Mouse (Mus musculus) liver, postnatal 0 days (tissue): ENCODE results near the gene Zdhhc21. TPM values are rescaled to one million over a fixed set of nuclear protein-coding genes. Genes with fewer than 3 reads are reported as not detected.

Source experiments
- ATAC-seq: fragments of 200-750 bp; cut with Nextera tagmentation; 2 replicates; pipeline ENCODE4 v1.8.0; 2017; ENCODE audit warnings: mild to moderate bottlenecking, moderate library complexity
- DNase-seq: peaks from one replicate; pipeline ENCODE4 v3.0.0-alpha.2; 2016
- H3K27ac ChIP-seq: fragments of 300-500 bp; sonication (generic); 2 replicates; pipeline ENCODE4 v1.5.1; 2014; ENCODE audit warnings: antibody characterized with exemption, moderate library complexity, mild to moderate bottlenecking, low read depth
- H3K27me3 ChIP-seq: fragments of 300-500 bp; sonication (generic); 2 replicates; pipeline ENCODE4 v1.6.1; 2014; ENCODE audit warnings: low read length, control low read depth, mixed read lengths; ENCODE audit not compliant: insufficient read depth
- H3K36me3 ChIP-seq: fragments of 300-500 bp; sonication (generic); replicated peaks from 2 replicates; pipeline ENCODE4 v1.6.1; 2014; ENCODE audit warnings: mild to moderate bottlenecking, control low read depth, low read length, moderate library complexity, mixed read lengths; ENCODE audit not compliant: insufficient read depth
- H3K4me1 ChIP-seq: fragments of 300-500 bp; sonication (generic); 2 replicates; pipeline ENCODE4 v1.6.1; 2014; ENCODE audit warnings: antibody characterized with exemption, mild to moderate bottlenecking, control low read depth; ENCODE audit not compliant: insufficient read depth
- H3K4me2 ChIP-seq: fragments of 300-500 bp; sonication (generic); 2 replicates; pipeline ENCODE4 v1.6.1; 2014; ENCODE audit warnings: low read depth, mild to moderate bottlenecking, low read length, moderate library complexity, mixed read lengths
- H3K4me3 ChIP-seq: fragments of 300-500 bp; sonication (generic); 2 replicates; pipeline ENCODE4 v1.5.1; 2014; ENCODE audit warnings: low read depth, low read length
- H3K9ac ChIP-seq: fragments of 300-500 bp; sonication (generic); replicated peaks from 2 replicates; pipeline ENCODE4 v1.6.1; 2014; ENCODE audit warnings: mild to moderate bottlenecking, moderate library complexity
- H3K9me3 ChIP-seq: fragments of 300-500 bp; sonication (generic); 2 replicates; pipeline ENCODE4 v1.6.1; 2016; ENCODE audit warnings: mild to moderate bottlenecking, control low read depth, low read length, mixed read lengths
- CTCF ChIP-seq: sonication (generic); IDR thresholded peaks from 2 replicates; pipeline ENCODE4 v1.5.1; 2016; ENCODE audit warnings: antibody characterized with exemption, low read depth
- EP300 ChIP-seq: IDR thresholded peaks from 2 replicates; pipeline ENCODE4 v1.6.1; 2016; ENCODE audit warnings: antibody characterized with exemption, low read depth, mild to moderate bottlenecking
- WGBS: fragments of 180-500 bp; shearing (Covaris S2); extraction: QIAGEN DNeasy Blood & Tissue Kit; methylation state at CpG from one replicate; pipeline ENCODE4 v1.1.7; 2014; ENCODE audit not compliant: insufficient replicate concordance; 5-methylcytosine and 5-hydroxymethylcytosine counted together
- polyA plus RNA-seq: library from polyadenylated mRNA; unstranded; fragments of >200 nt; fragmentation: Nextera tagmentation; extraction: Ambion mirVana; gene quantifications from 2 replicates; pipeline ENCODE4 v1.2.1, GENCODE M21; 2015

Zdhhc21 gene
- polyA plus RNA-seq, result 2.6 and 2.7 TPM in 2 replicates

- Histone ChIP-seq H3K4me2 (peak within 1 kb of the TSS; percentile 83), H3K27ac (peak within 1 kb of the TSS; percentile 55)
- peak; percentile 94 for ATAC-seq
Measured at GRCm38 (mm10) chr4:82859131-82860125, at the start of gene Zdhhc21. Gene Zdhhc21, minus strand, starts transcription at chr4:82859958.

GRCm38 (mm10) chr4:82895227-82895626 lies 35.5 kb upstream of the Zdhhc21 start:
- Histone ChIP-seq H3K4me3 (no peak overlapping the region), H3K9ac (no peak overlapping the region), H3K27me3 (no peaks in the 10 kb centered on the region), H3K9me3 (no peaks in the 10 kb centered on the region), H3K27ac (no peak overlapping the region), H3K36me3 (no peaks in the 10 kb centered on the region), H3K4me1 (no peaks in the 10 kb centered on the region), H3K4me2 (no peak overlapping the region)
- no peak for ATAC-seq
- no peak for TF ChIP-seq CTCF
- no peak for TF ChIP-seq EP300
- DNase-seq, result no peak
- 83% methylated on average over 10 of the region's 10 CpGs for WGBS

More at GRCm38 (mm10) chr4:82859131-82860125, at the start of gene Zdhhc21:
- H3K9ac ChIP-seq, result peak within 1 kb of the TSS; percentile 81
- no peak for TF ChIP-seq EP300
- no peak for TF ChIP-seq CTCF
- peak within 1 kb of the TSS; percentile 75 for H3K4me3 ChIP-seq
- H3K27me3 ChIP-seq, result no peaks in the 10 kb centered on the region
- no peaks in the 10 kb centered on the region for H3K9me3 ChIP-seq
- H3K4me1 ChIP-seq, result no peaks in the 10 kb centered on the region
- H3K36me3 ChIP-seq, result no peaks in the 10 kb centered on the region
- peak; percentile 79 for DNase-seq
- 2% methylated on average over 67 of the region's 82 CpGs for WGBS

- Histone ChIP-seq H3K9ac (no peak overlapping the region), H3K4me2 (no peak overlapping the region), H3K4me1 (no peaks in the 10 kb centered on the region), H3K4me3 (no peak overlapping the region), H3K36me3 (no peaks in the 10 kb centered on the region), H3K27ac (no peak overlapping the region), H3K27me3 (no peaks in the 10 kb centered on the region), H3K9me3 (no peaks in the 10 kb centered on the region)
- DNase-seq (no peak), ATAC-seq (no peak)
- TF ChIP-seq EP300 (no peak), CTCF (no peak)
- 69% methylated on average over 5 of the region's 5 CpGs for WGBS
Measured at GRCm38 (mm10) chr4:82892247-82892646, 32.5 kb upstream of the Zdhhc21 start.

GRCm38 (mm10) chr4:82891566-82891965 lies 31.8 kb upstream of the Zdhhc21 start:
- Histone ChIP-seq H3K4me1 (no peaks in the 10 kb centered on the region), H3K4me3 (no peak overlapping the region), H3K4me2 (no peak overlapping the region), H3K36me3 (no peaks in the 10 kb centered on the region), H3K9me3 (no peaks in the 10 kb centered on the region), H3K9ac (no peak overlapping the region), H3K27me3 (no peaks in the 10 kb centered on the region), H3K27ac (no peak overlapping the region)
- DNase-seq, result no peak
- WGBS, result 64% methylated on average over 2 of the region's 2 CpGs
- TF ChIP-seq CTCF, result no peak
- no peak for TF ChIP-seq EP300
- no peak for ATAC-seq

- Histone ChIP-seq H3K4me3 (no peak overlapping the region), H3K9ac (no peak overlapping the region), H3K4me1 (no peaks in the 10 kb centered on the region), H3K4me2 (no peak overlapping the region), H3K27me3 (no peaks in the 10 kb centered on the region), H3K36me3 (no peaks in the 10 kb centered on the region), H3K27ac (no peak overlapping the region), H3K9me3 (no peaks in the 10 kb centered on the region)
- DNase-seq (no peak), ATAC-seq (no peak)
- WGBS, result 83% methylated on average over 7 of the region's 7 CpGs
- TF ChIP-seq CTCF, result no peak
- no peak for TF ChIP-seq EP300
Measured at GRCm38 (mm10) chr4:82891049-82891448, 31.3 kb upstream of the Zdhhc21 start.

GRCm38 (mm10) chr4:82890585-82890984 lies 30.8 kb upstream of the Zdhhc21 start:
- Histone ChIP-seq H3K9me3 (no peaks in the 10 kb centered on the region), H3K27me3 (no peaks in the 10 kb centered on the region), H3K27ac (no peak overlapping the region), H3K9ac (no peak overlapping the region), H3K4me1 (no peaks in the 10 kb centered on the region), H3K36me3 (no peaks in the 10 kb centered on the region), H3K4me2 (no peak overlapping the region), H3K4me3 (no peak overlapping the region)
- 76% methylated on average over 4 of the region's 4 CpGs for WGBS
- DNase-seq (no peak), ATAC-seq (no peak)
- TF ChIP-seq CTCF, result no peak
- TF ChIP-seq EP300, result no peak
